Mouse (Mus musculus) lung, adult 2 months (tissue): ENCODE results near the gene Polr3c. TPM values are rescaled to one million over a fixed set of nuclear protein-coding genes. Genes with fewer than 3 reads are reported as not detected.
A peak's percentile ranks its signal among the peaks of the same experiment; 100 is the strongest.
"Not testable (repeated sequence)": the region's sequence is repeated elsewhere in the genome, so short reads cannot be mapped to it uniquely, and the experiment has no call there.

Experiments
- DNase-seq: peaks from one replicate; pipeline ENCODE4 v3.0.0; 2022
- H3K4me1 ChIP-seq: fragments of 200-500 bp; 2 replicates; pipeline ENCODE4 v1.6.1; 2011; ENCODE audit warnings: low read length; ENCODE audit not compliant: control insufficient read depth, insufficient read depth
- H3K4me3 ChIP-seq: fragments of 200-500 bp; replicated peaks from 2 replicates; pipeline ENCODE3; 2011; ENCODE audit warnings: low read depth, mild to moderate bottlenecking, control low read depth, low read length; ENCODE audit errors: extremely low read depth
- CTCF ChIP-seq: fragments of 200-500 bp; IDR thresholded peaks from 2 replicates; pipeline ENCODE4 v1.5.1; 2011; ENCODE audit warnings: mild to moderate bottlenecking, low read length, control low read depth; ENCODE audit not compliant: insufficient read depth
- POLR2A ChIP-seq: fragments of 200-500 bp; IDR thresholded peaks from 2 replicates; pipeline ENCODE4 v1.6.1; 2011; ENCODE audit warnings: low read depth, mild to moderate bottlenecking, control low read depth, low read length, borderline replicate concordance; ENCODE audit errors: extremely low read depth
- WGBS: fragments of 180-500 bp; shearing (Covaris S2); methylation state at CpG from one replicate; pipeline ENCODE4 v1.1.7; 2018; 5-methylcytosine and 5-hydroxymethylcytosine counted together
- polyA plus RNA-seq: library from polyadenylated mRNA; depleted of rRNA; stranded (reverse); fragments of >200 nt; gene quantifications from 2 replicates; pipeline ENCODE4 v1.2.3, GENCODE M21; 2012; rRNA removed

Gene Polr3c
- 16.7 and 29.8 TPM in 2 replicates for polyA plus RNA-seq

DNA sequence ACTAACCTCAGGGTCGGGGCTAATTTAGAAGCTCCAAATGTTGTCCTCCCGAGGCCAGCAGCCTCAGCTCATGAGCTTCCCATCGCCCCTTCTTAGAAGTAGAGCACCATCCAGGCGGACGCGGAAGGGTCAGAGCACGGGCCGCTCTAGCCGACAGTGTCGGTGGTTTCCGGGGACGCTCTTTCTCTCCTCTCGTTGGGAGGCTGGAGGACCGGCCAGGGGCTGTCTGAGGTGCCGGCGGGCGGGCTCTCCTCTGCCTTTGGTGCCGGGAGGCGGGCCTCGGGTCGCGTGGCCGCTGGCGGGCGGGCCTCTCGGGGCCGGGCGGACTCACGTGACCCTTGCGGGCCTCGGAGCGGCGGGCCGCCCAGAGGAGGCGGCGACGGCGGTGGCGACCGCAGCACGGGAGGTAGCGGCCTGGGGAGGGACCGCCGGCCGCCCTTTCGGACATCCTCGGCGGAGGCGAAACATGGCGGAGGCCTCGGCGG is at the start of gene Polr3c, which contains the start of gene Rnf115:
Polr3c (minus strand) TSS at position 286 of the 485 bp plus-strand sequence.
Rnf115 (plus strand) TSS at position 322 of the 485 bp plus-strand sequence.
- peak; percentile 94 for DNase-seq
- TF ChIP-seq CTCF (no peak), POLR2A (peak; percentile 61; the same call in 1 of the 2 replicates)

DNA sequence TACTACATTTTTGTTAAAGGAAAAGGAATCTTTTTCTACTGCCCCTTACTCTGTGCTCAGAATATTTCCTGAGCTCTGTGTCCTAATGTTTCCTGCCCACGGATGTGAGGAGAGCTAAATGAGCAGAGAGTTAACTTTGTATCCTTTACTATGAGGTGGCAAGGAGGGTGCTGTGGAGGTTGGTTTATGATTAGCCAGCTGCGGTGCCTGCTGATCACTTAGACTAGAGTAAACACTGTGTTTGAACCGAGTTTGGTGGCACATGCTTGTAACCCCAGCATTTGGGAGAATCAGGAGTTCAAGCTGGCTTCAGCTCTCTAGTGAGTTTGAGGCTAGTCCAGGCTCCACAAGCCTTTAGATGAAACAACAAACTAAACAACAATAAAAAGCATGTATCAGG is 49.7 kb upstream of the Polr3c start:
- DNase-seq: no peak
- Histone ChIP-seq H3K4me3 (no peak overlapping the region), H3K4me1 (no peaks in the 10 kb centered on the region; the same call in 1 of the 2 replicates)
- 54% methylated on average over 3 of the region's 3 CpGs for WGBS
- TF ChIP-seq POLR2A: no peak
- TF ChIP-seq CTCF: no peak

More for the DNA sequence above, at the start of gene Polr3c, which contains the start of gene Rnf115:
- H3K4me3 ChIP-seq: peak within 1 kb of the TSS; percentile 97
- under 1% methylated on average over 40 of the region's 52 CpGs for WGBS
- H3K4me1 ChIP-seq: peaks cover 19% of the 10 kb centered on the region

DNA sequence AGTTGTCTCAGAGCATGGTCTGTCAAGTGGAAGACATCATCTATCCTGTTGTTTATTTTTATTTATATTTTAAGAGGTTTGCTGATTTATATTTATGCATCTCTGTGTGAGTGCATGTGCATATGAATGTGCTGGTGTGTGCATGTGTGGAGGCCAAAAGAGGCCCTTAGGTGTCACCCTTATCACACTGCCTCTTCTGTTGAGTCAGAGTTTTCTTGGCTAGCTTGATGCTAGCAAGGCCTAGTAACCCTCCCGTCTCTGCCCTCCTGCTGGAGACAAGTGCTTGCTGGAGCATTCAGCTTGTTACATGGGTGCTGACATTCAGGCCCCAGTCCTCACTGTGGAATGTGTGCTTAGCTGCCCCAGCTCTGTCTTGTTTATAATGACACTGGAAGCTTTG is 45.5 kb upstream of the Polr3c start:
- WGBS: 32% methylated on average over 1 of the region's 1 CpGs
- no peak for DNase-seq

DNA sequence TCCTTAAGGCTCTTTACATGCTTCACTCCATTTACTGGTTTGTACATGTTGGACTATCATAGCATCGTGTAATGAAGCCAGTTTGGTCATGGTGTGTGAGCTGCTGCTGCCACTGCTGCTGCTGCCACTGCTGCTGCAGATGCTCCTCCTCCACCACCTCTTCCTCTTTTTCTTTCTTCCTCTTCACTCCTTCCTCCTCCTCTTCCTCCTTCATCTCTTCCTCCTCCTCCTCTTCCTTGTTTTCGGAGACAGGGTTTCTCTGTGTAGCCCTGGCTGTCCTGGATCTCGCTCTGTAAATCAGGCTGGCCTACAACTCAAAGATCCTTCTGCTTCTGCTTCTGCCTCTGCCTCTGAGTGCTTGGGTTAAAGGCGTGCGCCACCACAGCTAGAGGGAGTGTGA is 42.5 kb upstream of the Polr3c start:
- WGBS: 87% methylated on average over 5 of the region's 5 CpGs
- DNase-seq: no peak
- no peaks in the 10 kb centered on the region; the same call in 1 of the 2 replicates for H3K4me1 ChIP-seq
- no peak for TF ChIP-seq CTCF
- TF ChIP-seq POLR2A: no peak
- H3K4me3 ChIP-seq: no peak overlapping the region

More for the DNA sequence above, 45.5 kb upstream of the Polr3c start:
- no peaks in the 10 kb centered on the region; the same call in 1 of the 2 replicates for H3K4me1 ChIP-seq
- TF ChIP-seq POLR2A: no peak
- TF ChIP-seq CTCF: no peak
- no peak overlapping the region for H3K4me3 ChIP-seq

DNA sequence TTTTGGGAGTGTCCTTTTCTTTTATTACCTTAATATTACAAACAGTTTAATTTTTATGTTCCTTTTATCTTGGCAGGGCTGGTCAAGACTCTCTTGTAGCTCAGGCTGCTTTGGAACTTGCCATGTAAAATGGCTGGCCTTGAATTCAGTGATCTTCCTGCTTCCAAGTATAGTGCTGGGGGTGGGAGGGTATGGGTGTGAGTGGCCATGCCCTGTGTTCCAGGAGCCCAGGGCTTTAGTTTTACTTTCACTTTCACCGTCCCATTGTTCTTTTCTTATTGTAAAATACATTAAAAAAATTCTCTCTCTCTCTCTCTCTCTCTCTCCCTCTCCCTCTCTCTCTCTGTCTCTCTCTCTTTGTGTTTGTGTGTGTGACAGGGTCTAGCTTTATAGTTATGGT is 37.1 kb upstream of the Polr3c start:
- TF ChIP-seq CTCF (no peak), POLR2A (no peak)
- peaks cover 8% of the 10 kb centered on the region for H3K4me1 ChIP-seq
- H3K4me3 ChIP-seq: no peak overlapping the region
- DNase-seq: no peak
- WGBS: 19% methylated on average over 1 of the region's 1 CpGs

DNA sequence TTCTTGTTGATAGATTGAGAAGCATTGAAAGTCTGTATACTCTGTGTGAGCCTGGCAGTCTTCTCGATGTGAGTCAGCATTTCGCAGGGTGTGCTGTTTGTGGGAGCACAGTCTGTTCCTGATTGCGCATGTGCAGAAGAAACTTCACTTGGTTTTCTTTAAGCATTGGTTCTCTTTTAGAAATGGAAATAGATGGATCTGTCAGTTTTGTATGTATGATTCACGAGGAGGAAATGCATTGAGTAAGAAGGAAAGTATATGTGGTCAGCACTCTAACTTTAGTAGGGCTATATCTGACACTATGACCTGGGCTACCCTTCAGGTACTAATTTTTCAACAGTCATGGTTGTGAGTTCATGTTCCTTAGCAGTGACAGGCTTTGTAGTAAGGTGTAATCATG is 32.3 kb upstream of the Polr3c start:
- WGBS: 72% methylated on average over 4 of the region's 4 CpGs

DNA sequence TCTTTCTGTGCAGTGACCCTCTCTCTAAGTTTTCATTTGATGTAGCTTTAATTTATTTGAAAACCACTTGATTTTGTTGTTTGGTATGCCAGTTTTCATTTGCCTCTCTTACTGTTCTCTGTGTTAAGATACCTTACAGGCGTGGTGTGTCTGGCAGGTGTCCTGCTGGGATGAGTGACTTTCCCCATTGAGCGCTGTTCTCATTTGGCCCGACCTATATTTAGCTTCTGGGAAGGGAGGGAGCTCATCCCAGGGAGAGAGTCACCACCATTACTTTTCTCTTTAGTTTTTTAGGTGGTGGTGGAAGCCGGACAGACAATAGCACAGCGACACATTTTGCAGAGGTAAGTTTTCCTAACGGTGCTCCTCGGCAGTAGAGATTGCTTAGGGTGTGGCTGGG is 30.3 kb upstream of the Polr3c start:
- WGBS: 71% methylated on average over 7 of the region's 7 CpGs
- H3K4me1 ChIP-seq: peaks cover 6% of the 10 kb centered on the region
- no peak for DNase-seq
- H3K4me3 ChIP-seq: no peak overlapping the region
- TF ChIP-seq CTCF: no peak
- TF ChIP-seq POLR2A: no peak

More for the DNA sequence above, 32.3 kb upstream of the Polr3c start:
- Histone ChIP-seq H3K4me1 (peaks cover 6% of the 10 kb centered on the region), H3K4me3 (no peak overlapping the region)
- no peak for TF ChIP-seq POLR2A
- no peak for TF ChIP-seq CTCF
- DNase-seq: no peak

DNA sequence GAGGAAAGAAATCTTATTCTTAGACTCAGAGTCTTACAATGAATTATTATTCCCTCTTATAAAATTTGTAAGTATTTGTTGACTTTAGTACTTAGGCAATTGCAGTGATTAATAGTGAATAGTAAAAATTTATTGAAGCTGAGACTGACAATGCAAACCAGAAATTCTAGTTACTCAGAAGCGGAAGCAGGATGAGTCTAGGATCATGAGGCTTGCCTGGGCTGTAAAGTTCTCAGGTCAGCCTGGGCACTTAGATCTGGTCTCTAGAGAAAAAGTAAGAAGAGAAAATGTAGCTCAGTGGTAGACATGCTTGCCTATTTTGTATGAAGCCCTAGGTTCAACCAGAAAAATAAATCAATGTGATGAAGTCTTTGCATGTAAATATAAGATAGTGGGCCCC is 28.5 kb upstream of the Polr3c start:
- WGBS: 85% methylated on average over 1 of the region's 1 CpGs
- no peaks in the 10 kb centered on the region; the same call in 1 of the 2 replicates for H3K4me1 ChIP-seq
- TF ChIP-seq POLR2A (no peak), CTCF (no peak)
- DNase-seq: no peak
- no peak overlapping the region for H3K4me3 ChIP-seq

DNA sequence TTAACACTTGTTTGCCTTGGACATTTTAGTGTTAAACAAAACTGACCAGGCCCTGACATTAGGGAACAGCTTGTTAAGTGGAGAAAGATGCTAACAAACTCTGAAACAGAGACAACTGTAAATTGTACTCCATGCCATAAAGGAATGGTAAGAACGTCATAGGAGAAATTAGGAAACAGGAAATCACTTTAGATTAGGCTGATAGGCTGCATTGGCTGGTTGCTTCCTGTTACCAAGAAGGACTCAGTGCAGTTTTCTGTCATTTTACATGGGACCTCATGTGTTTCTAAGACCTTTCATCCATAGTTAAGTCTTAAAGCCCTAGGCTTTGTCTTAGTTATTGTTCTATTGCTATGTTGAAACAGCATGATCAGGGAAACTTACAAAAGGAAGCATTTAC is 19.4 kb upstream of the Polr3c start:
- TF ChIP-seq POLR2A (no peak), CTCF (no peak)
- Histone ChIP-seq H3K4me3 (no peak overlapping the region), H3K4me1 (peaks cover 5% of the 10 kb centered on the region)
- no peak for DNase-seq
- 24% methylated on average over 1 of the region's 1 CpGs for WGBS

DNA sequence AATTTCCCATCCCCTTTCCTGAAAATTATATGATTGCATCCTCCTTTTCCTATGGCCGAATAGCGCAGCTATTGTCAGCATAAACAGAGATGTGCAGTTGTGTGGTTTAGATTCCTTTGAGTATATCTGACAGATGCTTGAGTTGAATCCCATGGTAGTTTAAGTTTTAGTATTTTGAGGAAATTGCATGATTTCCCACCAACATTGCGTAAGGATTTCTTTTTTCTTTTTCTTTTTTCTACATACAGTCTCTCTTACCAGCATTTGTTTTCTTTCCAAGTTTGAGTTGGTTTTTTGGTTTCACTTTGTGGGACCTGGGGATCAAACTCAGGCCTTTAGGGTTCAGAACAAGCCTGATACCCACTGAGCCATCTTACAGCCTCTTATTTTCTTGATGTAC is 16.9 kb upstream of the Polr3c start:
- WGBS: 71% methylated on average over 3 of the region's 3 CpGs
- Histone ChIP-seq H3K4me3 (no peak overlapping the region), H3K4me1 (peaks cover 7% of the 10 kb centered on the region)
- TF ChIP-seq CTCF (no peak), POLR2A (no peak)
- DNase-seq: no peak

DNA sequence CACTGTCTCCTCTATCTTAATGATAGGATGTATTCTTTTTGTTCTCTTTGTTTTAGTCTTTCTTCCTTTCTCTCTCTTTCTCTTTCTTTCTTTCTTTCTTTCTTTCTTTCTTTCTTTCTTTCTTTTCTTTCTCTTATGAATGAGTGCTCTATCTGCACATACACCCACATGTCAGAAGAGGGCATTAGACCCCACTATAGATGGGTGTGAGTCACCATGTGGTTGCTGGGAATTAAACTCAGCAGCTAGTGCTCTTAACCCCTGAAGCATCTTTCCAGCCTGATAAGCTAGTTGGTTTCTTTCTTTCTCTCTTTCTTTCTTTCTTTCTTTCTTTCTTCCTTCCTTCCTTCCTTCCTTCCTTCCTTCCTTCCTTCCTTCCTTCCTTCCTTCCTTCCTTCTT is 12.9 kb upstream of the Polr3c start:
- H3K4me1 ChIP-seq: peaks cover 12% of the 10 kb centered on the region
- not testable (repeated sequence) for DNase-seq, H3K4me3 ChIP-seq
